Mouse (Mus musculus): ENCODE measurements around the gene Kcnq1. TPM values are rescaled to one million over a fixed set of nuclear protein-coding genes. Genes with fewer than 3 reads are reported as not detected.

The Kcnq1 gene
- polyA plus RNA-seq, 1 experiment from 2014 or later = 1.1 TPM

DNA sequence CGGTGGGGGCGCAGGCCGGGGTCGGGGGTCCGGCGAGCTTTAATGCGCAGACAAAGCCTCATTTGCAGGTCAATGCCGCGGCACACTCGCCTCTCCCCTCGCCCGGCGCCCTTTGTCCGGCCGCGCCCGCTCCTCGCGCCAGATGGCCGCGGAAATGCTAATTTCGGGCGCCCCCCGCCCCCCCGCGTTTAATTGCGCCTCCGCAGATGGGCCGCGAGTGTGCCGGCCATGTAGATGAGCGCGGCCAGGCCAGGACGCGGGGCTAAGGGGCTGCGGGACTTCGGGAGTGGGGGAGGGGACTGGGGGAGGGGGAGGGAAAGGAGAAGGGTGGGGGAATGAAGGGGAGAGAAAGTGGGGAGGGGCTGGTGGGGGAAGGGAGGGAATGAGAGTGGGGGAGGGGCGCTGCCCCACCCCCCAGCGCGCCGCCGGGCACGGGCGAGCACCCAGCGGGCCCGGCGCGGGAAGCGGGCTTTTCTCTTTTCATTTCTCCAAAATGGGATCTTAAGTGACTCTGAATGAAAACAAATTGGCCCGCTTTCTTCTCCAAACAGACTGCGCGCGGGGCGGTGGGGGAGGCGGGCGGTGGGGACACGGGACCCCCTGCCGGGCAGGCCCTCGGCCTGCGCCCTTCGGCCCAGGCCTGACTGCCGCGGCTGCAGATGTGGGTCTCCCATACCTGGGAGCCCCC is 331.9 kb downstream of the Kcnq1 start:
- H3K27me3 ChIP-seq (ENCODE audit: control insufficient read depth, insufficient read depth, low read length) = peaks cover 6% of the 10 kb centered on the region
- peak; percentile 90 for ATAC-seq (ENCODE audit: low FRiP score)

DNA sequence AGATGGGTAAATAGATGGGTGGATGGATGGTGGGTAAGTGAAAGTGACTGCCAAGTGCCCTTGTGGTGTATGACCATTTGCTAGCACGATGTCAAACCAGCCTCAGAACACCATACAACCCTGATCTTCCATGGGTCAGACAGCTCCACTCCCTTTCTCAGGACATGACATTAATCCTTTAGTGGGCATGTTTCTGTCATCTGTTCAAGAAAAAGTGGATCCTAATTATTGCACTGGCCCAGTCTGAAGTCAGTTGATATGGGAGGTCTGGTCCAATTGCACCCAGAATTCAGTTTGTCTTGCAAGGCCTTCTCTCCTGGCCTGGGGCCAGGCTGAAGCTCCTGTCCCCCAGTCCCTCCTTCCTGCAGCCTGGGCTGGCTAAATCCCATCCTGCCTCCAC is 332.8 kb downstream of the Kcnq1 start:
- peak; percentile 90 for DNase-seq (ENCODE audit: low spot score, missing footprints)
- H3K27ac ChIP-seq (ENCODE audit: low read depth, low read length) = no peak overlapping the region
- peaks cover 30% of the 10 kb centered on the region for H3K4me1 ChIP-seq (ENCODE audit: control insufficient read depth, insufficient read depth, low read length)
- H3K27me3 ChIP-seq (ENCODE audit: control insufficient read depth, insufficient read depth, low read length) = peaks cover 6% of the 10 kb centered on the region
- no peak for ATAC-seq (ENCODE audit: low FRiP score)
- peak overlapping the region; percentile 81 for H3K9ac ChIP-seq (ENCODE audit: low read length)
- peak overlapping the region; percentile 35; the same call in 1 of the 2 replicates for H3K4me3 ChIP-seq (ENCODE audit: low read depth, low read length)
- no peaks in the 10 kb centered on the region for H3K9me3 ChIP-seq (ENCODE audit: control insufficient read depth, low read length)
- H3K36me3 ChIP-seq (ENCODE audit: control insufficient read depth, insufficient read depth, low read length) = no peaks in the 10 kb centered on the region
- H3K4me2 ChIP-seq = peak overlapping the region; percentile 77
- 83% methylated on average over 1 of the region's 1 CpGs for WGBS

More for the DNA sequence above, 331.9 kb downstream of the Kcnq1 start:
- H3K4me2 ChIP-seq = peak overlapping the region; percentile 77
- peak overlapping the region; percentile 81 for H3K9ac ChIP-seq (ENCODE audit: low read length)
- H3K4me3 ChIP-seq (ENCODE audit: low read depth, low read length) = peak overlapping the region; percentile 35
- H3K36me3 ChIP-seq (ENCODE audit: control insufficient read depth, insufficient read depth, low read length) = no peaks in the 10 kb centered on the region
- H3K4me1 ChIP-seq (ENCODE audit: control insufficient read depth, insufficient read depth, low read length) = peaks cover 21% of the 10 kb centered on the region
- peak overlapping the region; percentile 73 for H3K27ac ChIP-seq (ENCODE audit: low read depth, low read length)
- peak; percentile 98 for DNase-seq (ENCODE audit: low spot score, missing footprints)
- H3K9me3 ChIP-seq (ENCODE audit: control insufficient read depth, low read length) = no peaks in the 10 kb centered on the region
- 1% methylated on average over 57 of the region's 63 CpGs for WGBS

DNA sequence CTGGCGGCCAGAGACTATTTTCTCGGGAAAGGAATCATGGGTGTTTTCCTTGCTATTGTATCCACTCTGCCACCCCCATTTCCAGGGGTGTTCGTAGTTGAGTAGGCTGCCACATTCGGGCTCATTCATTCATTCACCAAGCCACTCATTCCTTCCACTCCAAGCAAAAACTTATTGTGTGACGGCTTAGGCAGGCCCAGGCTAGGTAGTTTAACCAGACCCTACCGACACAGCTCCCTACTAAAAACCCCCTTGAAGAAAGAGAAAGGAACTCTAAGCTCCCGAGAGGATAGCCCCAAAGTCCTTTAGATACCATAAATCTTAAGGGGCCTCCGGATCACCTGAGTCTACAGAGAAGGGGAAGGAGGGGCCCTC is 338.4 kb downstream of the Kcnq1 start:
- Histone ChIP-seq H3K4me1 (ENCODE audit: control insufficient read depth, insufficient read depth, low read length) (peaks cover 34% of the 10 kb centered on the region), H3K4me3 (ENCODE audit: low read depth, low read length) (no peak overlapping the region), H3K27ac (ENCODE audit: low read depth, low read length) (peak overlapping the region; percentile 82), H3K36me3 (ENCODE audit: control insufficient read depth, insufficient read depth, low read length) (no peaks in the 10 kb centered on the region), H3K4me2 (peak overlapping the region; percentile 32), H3K9me3 (ENCODE audit: control insufficient read depth, low read length) (no peaks in the 10 kb centered on the region), H3K9ac (ENCODE audit: low read length) (peak overlapping the region; percentile 37), H3K27me3 (ENCODE audit: control insufficient read depth, insufficient read depth, low read length) (peaks cover 13% of the 10 kb centered on the region)
- ATAC-seq (ENCODE audit: low FRiP score) = no peak
- peak; percentile 94 for DNase-seq (ENCODE audit: low spot score, missing footprints)
- 19% methylated on average over 8 of the region's 8 CpGs for WGBS

DNA sequence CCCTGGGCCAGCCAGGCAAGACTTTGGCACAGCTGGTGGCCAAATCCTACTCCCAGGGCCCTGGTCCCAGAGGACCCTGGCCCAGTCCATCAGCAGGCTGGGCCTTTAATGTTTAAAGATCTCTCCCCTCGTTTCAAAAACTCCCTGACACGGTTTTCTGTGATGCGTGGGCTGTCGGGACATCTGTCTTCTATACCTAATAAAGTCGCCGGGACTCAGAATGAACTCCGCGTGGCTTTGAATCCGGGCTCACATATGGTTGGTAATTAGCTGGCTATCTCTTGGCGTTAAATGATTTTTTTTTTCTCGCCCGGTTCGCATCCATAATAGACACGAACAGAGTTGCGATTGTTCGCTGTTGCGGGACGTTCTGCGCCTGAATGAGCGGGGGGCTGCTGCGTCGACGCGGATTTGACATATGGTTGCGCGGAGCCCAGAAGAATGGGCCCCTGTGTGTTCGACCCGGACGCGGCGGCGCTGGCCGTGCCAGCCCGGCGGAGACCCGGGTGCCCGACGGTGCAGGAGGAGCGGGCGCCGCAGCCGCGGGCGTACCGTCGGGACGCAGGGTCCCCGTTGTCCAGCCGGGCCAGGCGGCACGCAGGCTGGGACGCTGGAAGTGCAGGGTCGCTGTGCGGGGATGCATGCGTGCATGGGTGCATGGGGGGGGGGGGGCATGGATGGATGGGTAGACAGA is 338.9 kb downstream of the Kcnq1 start:
- peak; percentile 58 for ATAC-seq (ENCODE audit: low FRiP score)
- H3K27me3 ChIP-seq (ENCODE audit: control insufficient read depth, insufficient read depth, low read length) = peaks cover 13% of the 10 kb centered on the region
- H3K4me3 ChIP-seq (ENCODE audit: low read depth, low read length) = peak overlapping the region; percentile 28
- H3K4me2 ChIP-seq = peak overlapping the region; percentile 32
- H3K9me3 ChIP-seq (ENCODE audit: control insufficient read depth, low read length) = no peaks in the 10 kb centered on the region
- 2% methylated on average over 54 of the region's 55 CpGs for WGBS
- DNase-seq (ENCODE audit: low spot score, missing footprints) = peak; percentile 94
- H3K27ac ChIP-seq (ENCODE audit: low read depth, low read length) = peak overlapping the region; percentile 82
- no peaks in the 10 kb centered on the region for H3K36me3 ChIP-seq (ENCODE audit: control insufficient read depth, insufficient read depth, low read length)
- H3K4me1 ChIP-seq (ENCODE audit: control insufficient read depth, insufficient read depth, low read length) = peaks cover 34% of the 10 kb centered on the region
- peak overlapping the region; percentile 37 for H3K9ac ChIP-seq (ENCODE audit: low read length)

DNA sequence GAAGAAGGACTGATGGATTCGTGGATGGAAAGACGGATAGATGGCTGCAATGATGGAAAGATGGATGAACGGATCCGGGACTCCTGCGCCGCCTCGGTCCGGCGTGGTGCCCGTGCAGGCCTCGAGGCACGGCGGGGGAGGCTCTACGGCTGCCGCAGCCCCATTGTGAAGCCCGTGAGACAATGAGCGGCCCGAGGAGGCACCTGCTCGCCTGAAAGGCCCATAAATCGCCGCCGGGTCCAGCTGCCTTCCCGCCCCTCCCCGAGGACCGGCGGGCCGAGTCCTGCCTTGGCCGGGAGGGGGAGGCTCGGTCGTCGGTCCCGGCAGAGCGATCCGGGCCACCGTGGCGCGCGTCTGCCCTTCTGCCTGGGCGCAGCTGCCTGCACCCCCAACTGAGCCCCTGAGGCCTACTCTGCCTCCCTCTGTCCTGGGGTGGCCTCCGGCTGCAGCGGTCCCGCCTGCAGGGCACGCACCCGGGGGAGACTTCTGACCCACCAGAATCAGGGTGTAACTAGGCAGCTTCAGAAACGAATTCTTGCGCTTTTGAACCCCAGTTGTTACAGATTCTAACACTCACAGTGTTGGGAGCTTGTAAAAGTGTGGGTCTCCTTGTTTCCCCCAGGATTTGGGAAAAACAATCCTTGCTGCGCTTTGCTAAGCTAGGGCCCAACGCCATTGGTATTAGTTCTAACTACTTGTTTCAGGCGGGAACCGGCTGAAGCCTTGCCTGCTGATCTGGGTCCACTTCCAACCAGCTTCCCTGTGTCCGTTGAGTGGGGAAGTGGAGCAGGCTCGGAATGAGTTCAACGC is 339.7 kb downstream of the Kcnq1 start:
- Histone ChIP-seq H3K36me3 (ENCODE audit: control insufficient read depth, insufficient read depth, low read length) (no peaks in the 10 kb centered on the region), H3K9ac (ENCODE audit: low read length) (peak overlapping the region; percentile 37), H3K9me3 (ENCODE audit: control insufficient read depth, low read length) (no peaks in the 10 kb centered on the region), H3K4me3 (ENCODE audit: low read depth, low read length) (peak overlapping the region; percentile 28), H3K27me3 (ENCODE audit: control insufficient read depth, insufficient read depth, low read length) (peaks cover 13% of the 10 kb centered on the region), H3K4me2 (peak overlapping the region; percentile 32), H3K4me1 (ENCODE audit: control insufficient read depth, insufficient read depth, low read length) (peaks cover 34% of the 10 kb centered on the region), H3K27ac (ENCODE audit: low read depth, low read length) (peak overlapping the region; percentile 82)
- ATAC-seq (ENCODE audit: low FRiP score) = peak; percentile 77
- WGBS = 3% methylated on average over 52 of the region's 53 CpGs
- DNase-seq (ENCODE audit: low spot score, missing footprints) = peak; percentile 94

DNA sequence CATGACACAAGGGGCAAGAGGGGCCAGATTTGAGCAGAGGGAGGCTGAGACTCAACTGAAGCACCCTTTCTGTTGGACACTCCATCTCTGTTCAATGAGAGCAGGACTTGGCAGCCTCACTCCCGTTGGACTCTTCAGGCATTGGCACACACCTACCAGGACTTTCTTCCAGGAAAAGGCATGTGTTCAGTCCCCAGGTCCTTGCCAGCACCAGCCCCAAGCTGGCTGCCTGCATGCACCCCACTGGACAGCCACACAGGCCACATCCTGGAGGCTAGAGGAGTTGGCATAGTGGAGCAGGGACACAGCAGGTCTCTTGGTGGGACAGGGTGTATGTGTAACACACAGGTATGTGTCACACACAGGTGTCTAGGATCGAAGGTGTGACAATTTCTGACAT is 341.0 kb downstream of the Kcnq1 start:
- Histone ChIP-seq H3K4me2 (no peak overlapping the region), H3K4me1 (ENCODE audit: control insufficient read depth, insufficient read depth, low read length) (peaks cover 34% of the 10 kb centered on the region), H3K27ac (ENCODE audit: low read depth, low read length) (no peak overlapping the region), H3K4me3 (ENCODE audit: low read depth, low read length) (no peak overlapping the region), H3K9ac (ENCODE audit: low read length) (no peak overlapping the region), H3K36me3 (ENCODE audit: control insufficient read depth, insufficient read depth, low read length) (no peaks in the 10 kb centered on the region), H3K27me3 (ENCODE audit: control insufficient read depth, insufficient read depth, low read length) (peaks cover 13% of the 10 kb centered on the region), H3K9me3 (ENCODE audit: control insufficient read depth, low read length) (no peaks in the 10 kb centered on the region)
- no peak for DNase-seq (ENCODE audit: low spot score, missing footprints)
- 70% methylated on average over 2 of the region's 2 CpGs for WGBS
- ATAC-seq (ENCODE audit: low FRiP score) = no peak

DNA sequence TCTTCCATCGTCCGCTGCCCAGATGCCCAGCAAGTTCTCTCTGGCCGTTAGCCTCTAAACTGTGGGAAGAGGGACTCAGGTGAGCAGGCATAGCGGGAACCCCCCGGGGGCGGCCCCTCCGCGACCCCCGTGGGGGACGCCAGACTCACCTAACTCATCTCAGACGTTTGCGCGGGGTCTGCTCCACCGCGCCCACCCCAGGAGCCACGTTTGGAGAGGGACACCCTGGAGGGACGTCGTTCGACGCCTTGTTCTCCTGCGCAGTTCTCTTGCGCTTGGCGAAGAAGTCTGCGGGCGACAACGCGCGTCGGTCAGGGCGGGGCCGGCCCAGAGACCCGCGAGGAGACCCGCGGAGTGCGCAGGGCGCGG is 352.8 kb downstream of the Kcnq1 start:
- peak overlapping the region; percentile 78 for H3K9ac ChIP-seq (ENCODE audit: low read length)
- peaks cover 2% of the 10 kb centered on the region; the same call in 1 of the 2 replicates for H3K4me1 ChIP-seq (ENCODE audit: control insufficient read depth, insufficient read depth, low read length)
- H3K36me3 ChIP-seq (ENCODE audit: control insufficient read depth, insufficient read depth, low read length) = no peaks in the 10 kb centered on the region
- DNase-seq (ENCODE audit: low spot score, missing footprints) (no peak), ATAC-seq (ENCODE audit: low FRiP score) (no peak)
- peaks cover 7% of the 10 kb centered on the region; the same call in 1 of the 2 replicates for H3K9me3 ChIP-seq (ENCODE audit: control insufficient read depth, low read length)
- H3K27ac ChIP-seq (ENCODE audit: low read depth, low read length) = peak overlapping the region; percentile 33
- WGBS = 25% methylated on average over 38 of the region's 38 CpGs
- H3K4me2 ChIP-seq = peak overlapping the region; percentile 39
- H3K4me3 ChIP-seq (ENCODE audit: low read depth, low read length) = peak overlapping the region; percentile 44
- no peaks in the 10 kb centered on the region for H3K27me3 ChIP-seq (ENCODE audit: control insufficient read depth, insufficient read depth, low read length)

DNA sequence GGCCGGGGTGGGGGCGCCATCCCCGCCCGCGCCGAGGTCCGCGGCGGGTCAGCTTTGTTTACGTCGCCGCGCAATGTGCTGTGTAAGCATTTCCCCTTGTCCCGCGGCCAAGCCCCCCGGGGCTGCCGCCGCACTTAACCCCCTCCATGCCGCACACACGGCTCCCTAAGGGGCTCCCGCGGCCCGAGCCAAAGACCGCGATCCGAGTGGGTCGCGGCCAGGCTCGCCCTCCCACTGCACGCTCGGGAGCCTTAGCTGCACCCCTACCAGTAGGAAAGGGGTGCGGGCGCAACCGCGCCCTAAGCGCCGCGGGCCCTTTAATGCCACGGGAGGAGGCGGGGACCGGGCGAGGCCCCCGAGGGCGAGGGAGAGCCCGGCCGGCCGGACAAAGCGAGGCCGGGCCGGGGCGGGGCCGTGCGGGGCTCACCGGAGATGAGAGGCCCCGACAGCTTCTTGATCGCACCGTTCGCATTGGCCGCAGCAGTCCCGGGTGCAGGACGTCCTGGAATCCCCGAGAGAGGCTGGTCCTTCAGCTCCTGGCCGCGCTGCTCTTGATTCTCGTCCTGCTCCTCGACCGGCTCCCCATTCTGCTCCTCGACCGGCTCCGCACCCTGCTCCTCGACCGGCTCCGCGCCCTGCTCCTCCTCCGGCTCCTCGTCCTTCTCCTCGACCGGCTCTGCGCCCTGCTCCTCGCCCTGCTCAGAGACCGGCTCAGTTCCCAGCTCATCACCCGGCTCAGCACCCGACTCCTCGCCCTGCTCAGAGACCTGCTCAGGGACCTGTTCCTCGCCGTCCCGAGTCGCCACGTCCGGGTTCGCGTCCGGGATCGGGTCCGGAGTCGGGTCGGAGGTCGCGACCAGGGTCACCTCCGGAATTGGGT is 353.4 kb downstream of the Kcnq1 start:
- Histone ChIP-seq H3K9me3 (ENCODE audit: control insufficient read depth, low read length) (peaks cover 7% of the 10 kb centered on the region; the same call in 1 of the 2 replicates), H3K4me3 (ENCODE audit: low read depth, low read length) (peak overlapping the region; percentile 44), H3K4me2 (peak overlapping the region; percentile 39), H3K27me3 (ENCODE audit: control insufficient read depth, insufficient read depth, low read length) (no peaks in the 10 kb centered on the region), H3K36me3 (ENCODE audit: control insufficient read depth, insufficient read depth, low read length) (no peaks in the 10 kb centered on the region), H3K9ac (ENCODE audit: low read length) (peak overlapping the region; percentile 78), H3K27ac (ENCODE audit: low read depth, low read length) (peak overlapping the region; percentile 33), H3K4me1 (ENCODE audit: control insufficient read depth, insufficient read depth, low read length) (peaks cover 2% of the 10 kb centered on the region)
- ATAC-seq (ENCODE audit: low FRiP score) (0 out of 2 replicates have a peak, but pooled peaks have one; percentile 3), DNase-seq (ENCODE audit: low spot score, missing footprints) (peak; percentile 92)
- 33% methylated on average over 100 of the region's 100 CpGs for whole genome bisulfite sequencing

Measured in midbrain, embryonic 11.5 days (tissue).